Comparison of ENCODE assay signal across 8 mouse cellular contexts in the genomic region with DNA sequence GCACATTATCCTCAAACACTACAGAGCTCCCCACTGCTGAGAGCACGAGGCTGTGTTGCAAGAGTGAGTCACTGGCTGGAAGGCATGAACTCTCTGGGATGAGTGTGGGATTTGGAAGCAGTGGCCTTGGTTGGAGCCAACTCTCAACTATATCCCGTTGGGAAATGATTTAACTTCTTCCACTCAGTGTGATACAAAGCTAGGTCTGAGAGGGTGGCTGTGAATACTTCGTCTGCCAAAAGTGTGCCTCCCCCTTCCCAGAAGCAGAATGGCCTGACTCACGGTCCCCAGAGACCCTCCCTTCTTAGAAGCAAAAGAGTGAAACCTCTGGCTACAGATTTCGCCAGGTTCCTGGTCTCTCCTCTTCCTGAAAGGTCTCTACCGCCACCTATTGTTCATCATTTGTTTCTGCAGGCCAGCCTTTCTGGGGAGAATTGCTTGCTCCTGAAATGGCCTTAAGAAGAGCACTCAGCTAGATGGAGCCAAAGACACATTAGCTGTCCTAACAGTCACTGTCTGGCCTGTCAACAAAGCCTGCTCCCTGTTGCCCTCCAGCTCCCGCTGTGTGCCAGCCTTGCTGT. TPM values are rescaled to one million over a fixed set of nuclear protein-coding genes. Genes with fewer than 3 reads are reported as not detected.
DNase-seq lines count a peak whose midpoint lies in the region; ATAC-seq and TF ChIP-seq lines count a peak whose summit lies in the region.

No protein-coding gene starts in this region.

- no peaks in the 10 kb centered on the region for H3K9me3 ChIP-seq in embryonic facial prominence, embryonic 14.5 days (ENCODE audit: control insufficient read depth, low read length)
- no peaks in the 10 kb centered on the region for H3K9me3 ChIP-seq in limb, embryonic 12.5 days
- H3K9me3 ChIP-seq in midbrain, embryonic 14.5 days (ENCODE audit: control insufficient read depth, low read length), result no peaks in the 10 kb centered on the region
- no peaks in the 10 kb centered on the region for H3K9me3 ChIP-seq in stomach, embryonic 14.5 days (ENCODE audit: control insufficient read depth, low read depth, low read length)

- no peaks in the 10 kb centered on the region for H3K27me3 ChIP-seq in embryonic facial prominence, embryonic 14.5 days (replicated peaks; ENCODE audit: control insufficient read depth, insufficient read depth, low read length)
- H3K27me3 ChIP-seq in kidney, adult 2 months (replicated peaks; ENCODE audit: control insufficient read depth, insufficient read depth, low read length), result no peaks in the 10 kb centered on the region; the same call in 1 of the 2 replicates
- peaks cover 11% of the 10 kb centered on the region; the same call in 1 of the 2 replicates for H3K27me3 ChIP-seq in limb, embryonic 12.5 days
- no peaks in the 10 kb centered on the region for H3K27me3 ChIP-seq in midbrain, embryonic 14.5 days (ENCODE audit: control insufficient read depth, insufficient read depth, low read length)
- H3K27me3 ChIP-seq in stomach, embryonic 14.5 days (ENCODE audit: control insufficient read depth, insufficient read depth, low read length), result no peaks in the 10 kb centered on the region

- H3K4me1 ChIP-seq in embryonic facial prominence, embryonic 14.5 days (ENCODE audit: control insufficient read depth, insufficient read depth, low read length), result no peaks in the 10 kb centered on the region
- H3K4me1 ChIP-seq in kidney, adult 2 months (ENCODE audit: control insufficient read depth, insufficient read depth, low read length), result no peaks in the 10 kb centered on the region
- H3K4me1 ChIP-seq in limb, embryonic 12.5 days (replicated peaks), result peaks cover 2% of the 10 kb centered on the region; the same call in 1 of the 2 replicates
- no peaks in the 10 kb centered on the region for H3K4me1 ChIP-seq in midbrain, embryonic 14.5 days (ENCODE audit: control insufficient read depth, insufficient read depth, low read length)
- H3K4me1 ChIP-seq in stomach, embryonic 14.5 days (ENCODE audit: control insufficient read depth, insufficient read depth, low read length), result no peaks in the 10 kb centered on the region

- no peaks in the 10 kb centered on the region for H3K36me3 ChIP-seq in embryonic facial prominence, embryonic 14.5 days (ENCODE audit: control insufficient read depth, insufficient read depth, low read length)
- no peaks in the 10 kb centered on the region for H3K36me3 ChIP-seq in kidney, adult 2 months (ENCODE audit: control insufficient read depth, insufficient read depth, low read length)
- H3K36me3 ChIP-seq in limb, embryonic 12.5 days, result no peaks in the 10 kb centered on the region
- no peaks in the 10 kb centered on the region for H3K36me3 ChIP-seq in midbrain, embryonic 14.5 days (ENCODE audit: control insufficient read depth, insufficient read depth, low read length)
- no peaks in the 10 kb centered on the region for H3K36me3 ChIP-seq in stomach, embryonic 14.5 days (ENCODE audit: control insufficient read depth, insufficient read depth, low read length)

- no peak overlapping the region for H3K4me2 ChIP-seq in embryonic facial prominence, embryonic 14.5 days (ENCODE audit: low read depth, low read length)
- H3K4me2 ChIP-seq in limb, embryonic 12.5 days, result peak overlapping the region; percentile 8; the same call in 1 of the 2 replicates
- no peak overlapping the region for H3K4me2 ChIP-seq in midbrain, embryonic 14.5 days (ENCODE audit: low read length)
- H3K4me2 ChIP-seq in stomach, embryonic 14.5 days (replicated peaks; ENCODE audit: low read depth, low read length), result peak overlapping the region; percentile 24

- peak; percentile 86 for ATAC-seq in embryonic facial prominence, embryonic 14.5 days (ENCODE audit: low read depth)
- ATAC-seq in limb, embryonic 12.5 days (ENCODE audit: insufficient number of reproducible peaks, insufficient read depth, low FRiP score, low TSS enrichment, low read depth), result peak; percentile 39; the same call in 1 of the 2 replicates
- peak; percentile 72; the same call in 1 of the 2 replicates for ATAC-seq in midbrain, embryonic 14.5 days (ENCODE audit: low FRiP score, low TSS enrichment)
- peak; percentile 64; the same call in 1 of the 2 replicates for ATAC-seq in stomach, embryonic 14.5 days (ENCODE audit: insufficient number of reproducible peaks, insufficient read depth, low FRiP score, low read depth)

- H3K4me3 ChIP-seq in embryonic facial prominence, embryonic 14.5 days (ENCODE audit: low read depth, low read length), result no peak overlapping the region
- no peak overlapping the region for H3K4me3 ChIP-seq in kidney, adult 2 months (ENCODE audit: insufficient read depth, low read depth, low read length)
- H3K4me3 ChIP-seq in limb, embryonic 12.5 days (replicated peaks), result no peak overlapping the region
- H3K4me3 ChIP-seq in midbrain, embryonic 14.5 days (replicated peaks; ENCODE audit: low read depth, low read length), result no peak overlapping the region
- no peak overlapping the region for H3K4me3 ChIP-seq in stomach, embryonic 14.5 days (ENCODE audit: low read depth, low read length)

- TF ChIP-seq CTCF in kidney, adult 2 months (conservative IDR thresholded peaks at IDR 0.05; ENCODE audit: insufficient read depth, insufficient read length, low read depth, low read length), result peak; percentile 81

- TF ChIP-seq POLR2A in kidney, adult 2 months (IDR thresholded peaks at IDR 0.05; ENCODE audit: low read depth, low read length), result no peak

- DNase-seq in urinary bladder, adult 18-20 months (ENCODE audit: low spot score in 2 of 2), result peak; percentile 46 to 76
- no peak for DNase-seq in urinary bladder, postnatal 10 days (ENCODE audit: low spot score)
- DNase-seq in embryonic facial prominence, embryonic 14.5 days (ENCODE audit: low spot score), result peak; percentile 95
- peak; percentile 91 for DNase-seq in heart, adult 8-10 months (ENCODE audit: low spot score)
- DNase-seq in kidney, adult 2 months, result peak; percentile 79
- DNase-seq in midbrain, embryonic 14.5 days, result peak; percentile 96

- WGBS in embryonic facial prominence, embryonic 14.5 days, result 5% methylated on average over 7 of the region's 7 CpGs
- 7% methylated on average over 7 of the region's 7 CpGs for WGBS in kidney, adult 2 months
- WGBS in limb, embryonic 12.5 days, result 12% methylated on average over 7 of the region's 7 CpGs
- 9% methylated on average over 7 of the region's 7 CpGs for WGBS in midbrain, embryonic 14.5 days
- 6% methylated on average over 7 of the region's 7 CpGs for WGBS in stomach, embryonic 14.5 days

- H3K27ac ChIP-seq in embryonic facial prominence, embryonic 14.5 days (replicated peaks; ENCODE audit: low read depth, low read length), result no peak overlapping the region
- H3K27ac ChIP-seq in kidney, adult 2 months (ENCODE audit: insufficient read depth, low read depth, low read length), result no peak overlapping the region
- no peak overlapping the region for H3K27ac ChIP-seq in limb, embryonic 12.5 days
- H3K27ac ChIP-seq in midbrain, embryonic 14.5 days (replicated peaks; ENCODE audit: low read depth, low read length), result peak overlapping the region; percentile 22; the same call in 1 of the 2 replicates
- no peak overlapping the region for H3K27ac ChIP-seq in stomach, embryonic 14.5 days (ENCODE audit: low read length)

- H3K9ac ChIP-seq in embryonic facial prominence, embryonic 14.5 days (ENCODE audit: low read depth, low read length), result no peak overlapping the region
- H3K9ac ChIP-seq in limb, embryonic 12.5 days (replicated peaks), result no peak overlapping the region
- no peak overlapping the region for H3K9ac ChIP-seq in midbrain, embryonic 14.5 days (replicated peaks; ENCODE audit: low read length)
- H3K9ac ChIP-seq in stomach, embryonic 14.5 days (replicated peaks; ENCODE audit: low read depth, low read length), result no peak overlapping the region

RNA-seq across cellular contexts. Expression of a gene that starts 24.2 kb away (rescaled TPM):
- polyA plus RNA-seq in embryonic facial prominence, embryonic 14.5 days (2014; fragmentation: Nextera tagmentation; extraction: Ambion mirVana), result 31.4 and 33.6 TPM in 2 replicates
- 10 to 100 TPM; 58.6 to 65.6 (median 61.3) TPM for total RNA-seq in heart, adult 8-10 months (2022)
- 28.1 and 30.0 TPM in 2 replicates for polyA plus RNA-seq in kidney, adult 2 months (2012; rRNA removed)
- 41.4 and 42.7 TPM in 2 replicates for polyA plus RNA-seq in limb, embryonic 12.5 days (2016; fragmentation: Nextera tagmentation; extraction: Ambion mirVana)
- 83.4 and 84.7 TPM in 2 replicates for polyA plus RNA-seq in midbrain, embryonic 14.5 days (2014; fragmentation: Nextera tagmentation; extraction: Ambion mirVana)
- polyA plus RNA-seq in stomach, embryonic 14.5 days (2014; fragmentation: Nextera tagmentation; extraction: Ambion mirVana), result 49.9 and 55.2 TPM in 2 replicates

Comparison
In these comparisons a context has a peak if more than half of its experiments do, and no peak if none do; other contexts are left out.
1. H3K4me2 ChIP-seq: peak in limb, embryonic 12.5 days (single experiment) and stomach, embryonic 14.5 days (single experiment); none in embryonic facial prominence, embryonic 14.5 days (single experiment) and midbrain, embryonic 14.5 days (single experiment).
2. Peak in every context shown above with its lines, with median percentiles within 50 percentile points of each other: ATAC-seq.